Mouse (Mus musculus): ENCODE data around the gene Anp32a. TPM values are rescaled to one million over a fixed set of nuclear protein-coding genes. Genes with fewer than 3 reads are reported as not detected.
A peak's percentile ranks its signal among the peaks of the same experiment; 100 is the strongest.

Anp32a gene
- total and polyA plus RNA-seq, 3 experiments, result 565 to 765 (median 734) TPM

DNA sequence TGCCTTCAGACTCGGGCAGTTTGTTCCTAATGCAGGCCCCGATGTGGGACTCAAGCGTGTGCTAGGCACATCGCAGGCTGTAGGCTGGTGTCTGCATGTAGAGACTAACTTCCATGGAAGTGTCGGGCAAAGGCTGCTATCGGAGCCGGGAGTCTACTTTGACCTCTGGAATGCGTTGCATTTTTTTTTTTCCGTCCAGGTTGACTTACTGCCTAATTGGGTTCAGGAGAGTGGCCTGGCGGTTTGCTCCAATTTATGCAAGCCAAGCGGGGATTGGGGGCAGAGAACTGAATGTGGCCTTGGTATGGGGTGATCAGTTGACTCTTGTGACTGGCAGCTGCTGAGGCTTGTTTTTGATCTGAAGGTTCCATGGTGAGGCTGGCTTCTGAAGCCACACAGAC, 4.0 kb downstream of the Anp32a start:
- ATAC-seq (ENCODE audit: extremely low read depth, insufficient number of reproducible peaks, low FRiP score, poor library complexity, severe bottlenecking), result no peak
- Histone ChIP-seq H3K4me1 (ENCODE audit: insufficient read depth, low read depth, low read length) (peaks cover 53% of the 10 kb centered on the region), H3K27me3 (ENCODE audit: insufficient read depth, low read length) (no peaks in the 10 kb centered on the region), H3K36me3 (replicated peaks) (peaks cover 51% of the 10 kb centered on the region), H3K9me3 (replicated peaks) (no peaks in the 10 kb centered on the region), H3K4me3 (ENCODE audit: low read depth, low read length) (peak overlapping the region; percentile 92)
- TF ChIP-seq CTCF (IDR thresholded peaks at IDR 0.05; ENCODE audit: low read depth, low read length) (no peak), GATA1 (IDR thresholded peaks at IDR 0.05; ENCODE audit: borderline replicate concordance, low read length) (no peak), GATA2 (IDR thresholded peaks at IDR 0.05; ENCODE audit: borderline replicate concordance, low read depth, low read length) (no peak), TAL1 (conservative IDR thresholded peaks at IDR 0.05; ENCODE audit: low read depth, low read length) (no peak), POLR2AphosphoS5 (IDR thresholded peaks at IDR 0.05; ENCODE audit: insufficient replicate concordance, low read depth, low read length) (no peak)
- no peak for DNase-seq (ENCODE audit: low spot score)

DNA sequence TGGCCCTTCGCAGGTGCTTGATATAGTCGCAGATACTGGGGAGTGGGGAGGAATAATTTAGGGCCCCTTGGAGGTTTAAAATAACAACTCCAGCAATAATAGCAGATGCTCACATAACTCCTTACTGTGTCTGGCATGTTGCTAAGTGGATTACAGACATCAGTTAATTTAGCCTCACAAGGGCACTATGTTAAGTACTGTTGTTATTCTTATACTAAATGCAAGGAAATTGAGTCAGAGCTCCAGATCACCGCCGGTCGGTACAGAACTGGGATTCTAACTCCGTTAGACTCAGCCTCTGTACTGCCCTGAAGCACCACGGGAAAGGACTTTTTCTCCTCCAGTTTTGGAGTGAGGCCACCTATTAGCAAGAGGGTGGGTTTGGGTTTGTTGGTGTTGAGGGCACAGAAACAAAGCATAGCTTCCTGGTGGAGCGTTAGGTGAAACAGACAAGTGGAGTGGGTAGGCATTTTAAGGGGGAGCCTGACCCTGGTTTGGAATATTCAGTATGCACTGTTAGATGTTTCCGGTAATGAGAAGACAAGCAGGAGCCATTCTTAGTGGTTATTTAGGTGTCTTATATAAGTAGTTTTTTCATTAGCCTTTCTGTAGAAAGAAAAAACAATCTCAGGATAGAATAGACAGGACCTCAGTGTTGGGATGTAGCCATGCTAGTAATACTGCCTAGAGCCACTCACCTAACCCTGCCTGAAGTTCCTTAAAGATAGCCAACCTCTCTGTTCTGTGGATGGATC, 4.7 kb downstream of the Anp32a start:
- TF ChIP-seq GATA2 (IDR thresholded peaks at IDR 0.05; ENCODE audit: borderline replicate concordance, low read depth, low read length) (no peak), CTCF (IDR thresholded peaks at IDR 0.05; ENCODE audit: low read depth, low read length) (no peak), POLR2AphosphoS5 (IDR thresholded peaks at IDR 0.05; ENCODE audit: insufficient replicate concordance, low read depth, low read length) (no peak), TAL1 (conservative IDR thresholded peaks at IDR 0.05; ENCODE audit: low read depth, low read length) (no peak), GATA1 (IDR thresholded peaks at IDR 0.05; ENCODE audit: borderline replicate concordance, low read length) (no peak)
- H3K4me3 ChIP-seq (ENCODE audit: low read depth, low read length), result peak overlapping the region; percentile 92; the same call in 1 of the 2 replicates
- H3K27me3 ChIP-seq (ENCODE audit: insufficient read depth, low read length), result no peaks in the 10 kb centered on the region
- no peak for DNase-seq (ENCODE audit: low spot score)
- peaks cover 61% of the 10 kb centered on the region for H3K4me1 ChIP-seq (ENCODE audit: insufficient read depth, low read depth, low read length)
- no peaks in the 10 kb centered on the region for H3K9me3 ChIP-seq (replicated peaks)
- no peak for ATAC-seq (ENCODE audit: extremely low read depth, insufficient number of reproducible peaks, low FRiP score, poor library complexity, severe bottlenecking)
- peaks cover 58% of the 10 kb centered on the region for H3K36me3 ChIP-seq (replicated peaks)

DNA sequence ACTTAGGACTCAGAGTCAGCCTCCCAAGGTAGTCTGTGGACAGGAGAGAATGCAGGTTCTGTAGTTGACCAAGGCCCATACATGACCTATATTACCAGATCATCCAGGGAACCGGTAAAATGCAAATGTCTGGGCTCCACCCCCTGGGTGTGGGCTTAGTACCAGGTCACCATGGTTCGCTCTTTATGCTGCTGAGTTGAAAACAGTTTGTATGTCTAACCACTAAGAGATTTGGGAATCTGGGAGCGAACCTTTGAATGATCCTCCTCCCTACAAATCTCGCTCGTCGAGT, 5.2 kb downstream of the Anp32a start:
- Histone ChIP-seq H3K9me3 (replicated peaks) (no peaks in the 10 kb centered on the region), H3K4me3 (ENCODE audit: low read depth, low read length) (peak overlapping the region; percentile 13; the same call in 1 of the 2 replicates), H3K36me3 (replicated peaks) (peaks cover 61% of the 10 kb centered on the region), H3K4me1 (ENCODE audit: insufficient read depth, low read depth, low read length) (peaks cover 63% of the 10 kb centered on the region), H3K27me3 (ENCODE audit: insufficient read depth, low read length) (no peaks in the 10 kb centered on the region)
- TF ChIP-seq GATA1 (IDR thresholded peaks at IDR 0.05; ENCODE audit: borderline replicate concordance, low read length), result no peak
- TF ChIP-seq CTCF (IDR thresholded peaks at IDR 0.05; ENCODE audit: low read depth, low read length), result no peak
- no peak for TF ChIP-seq TAL1 (conservative IDR thresholded peaks at IDR 0.05; ENCODE audit: low read depth, low read length)
- TF ChIP-seq GATA2 (IDR thresholded peaks at IDR 0.05; ENCODE audit: borderline replicate concordance, low read depth, low read length), result no peak
- DNase-seq (ENCODE audit: low spot score), result no peak
- ATAC-seq (ENCODE audit: extremely low read depth, insufficient number of reproducible peaks, low FRiP score, poor library complexity, severe bottlenecking), result no peak

- Histone ChIP-seq H3K27me3 (ENCODE audit: insufficient read depth, low read length) (no peaks in the 10 kb centered on the region), H3K4me1 (ENCODE audit: insufficient read depth, low read depth, low read length) (peaks cover 72% of the 10 kb centered on the region), H3K36me3 (replicated peaks) (peaks cover 70% of the 10 kb centered on the region), H3K4me3 (ENCODE audit: low read depth, low read length) (peak overlapping the region; percentile 34; the same call in 1 of the 2 replicates), H3K9me3 (replicated peaks) (no peaks in the 10 kb centered on the region)
- ATAC-seq (ENCODE audit: extremely low read depth, insufficient number of reproducible peaks, low FRiP score, poor library complexity, severe bottlenecking), result no peak
- DNase-seq (ENCODE audit: low spot score), result no peak
- TF ChIP-seq GATA1 (IDR thresholded peaks at IDR 0.05; ENCODE audit: borderline replicate concordance, low read length) (no peak), GATA2 (IDR thresholded peaks at IDR 0.05; ENCODE audit: borderline replicate concordance, low read depth, low read length) (no peak), TAL1 (conservative IDR thresholded peaks at IDR 0.05; ENCODE audit: low read depth, low read length) (no peak), CTCF (IDR thresholded peaks at IDR 0.05; ENCODE audit: low read depth, low read length) (no peak), POLR2AphosphoS5 (IDR thresholded peaks at IDR 0.05; ENCODE audit: insufficient replicate concordance, low read depth, low read length) (no peak)
These were observed 6.1 kb downstream of the Anp32a start for GRCm38 (mm10) chr9:62347201-62347600.

- no peaks in the 10 kb centered on the region for H3K9me3 ChIP-seq (replicated peaks)
- H3K4me1 ChIP-seq (ENCODE audit: insufficient read depth, low read depth, low read length), result peaks cover 77% of the 10 kb centered on the region
- H3K4me3 ChIP-seq (ENCODE audit: low read depth, low read length), result no peak overlapping the region
- H3K36me3 ChIP-seq (replicated peaks), result peaks cover 73% of the 10 kb centered on the region
- TF ChIP-seq GATA2 (IDR thresholded peaks at IDR 0.05; ENCODE audit: borderline replicate concordance, low read depth, low read length) (no peak), POLR2AphosphoS5 (IDR thresholded peaks at IDR 0.05; ENCODE audit: insufficient replicate concordance, low read depth, low read length) (no peak)
- no peaks in the 10 kb centered on the region for H3K27me3 ChIP-seq (ENCODE audit: insufficient read depth, low read length)
- ATAC-seq (ENCODE audit: extremely low read depth, insufficient number of reproducible peaks, low FRiP score, poor library complexity, severe bottlenecking) (no peak), DNase-seq (ENCODE audit: low spot score) (no peak)
These were observed 7.0 kb downstream of the Anp32a start for GRCm38 (mm10) chr9:62348050-62348449.

- H3K36me3 ChIP-seq (replicated peaks), result peaks cover 78% of the 10 kb centered on the region
- H3K9me3 ChIP-seq (replicated peaks), result no peaks in the 10 kb centered on the region
- no peaks in the 10 kb centered on the region for H3K27me3 ChIP-seq (ENCODE audit: insufficient read depth, low read length)
- DNase-seq (ENCODE audit: low spot score) (no peak), ATAC-seq (ENCODE audit: extremely low read depth, insufficient number of reproducible peaks, low FRiP score, poor library complexity, severe bottlenecking) (no peak)
- H3K4me1 ChIP-seq (ENCODE audit: insufficient read depth, low read depth, low read length), result peaks cover 82% of the 10 kb centered on the region
- no peak overlapping the region for H3K4me3 ChIP-seq (ENCODE audit: low read depth, low read length)
- TF ChIP-seq GATA1 (IDR thresholded peaks at IDR 0.05; ENCODE audit: borderline replicate concordance, low read length) (no peak), POLR2AphosphoS5 (IDR thresholded peaks at IDR 0.05; ENCODE audit: insufficient replicate concordance, low read depth, low read length) (no peak), TAL1 (conservative IDR thresholded peaks at IDR 0.05; ENCODE audit: low read depth, low read length) (no peak), CTCF (IDR thresholded peaks at IDR 0.05; ENCODE audit: low read depth, low read length) (no peak), GATA2 (IDR thresholded peaks at IDR 0.05; ENCODE audit: borderline replicate concordance, low read depth, low read length) (no peak)
These were observed 7.4 kb downstream of the Anp32a start for GRCm38 (mm10) chr9:62348467-62348985.
